Mouse (Mus musculus) limb, embryonic 13.5 days (tissue): ENCODE data around the gene Strip2. TPM values are rescaled to one million over a fixed set of nuclear protein-coding genes. Genes with fewer than 3 reads are reported as not detected.
A peak's percentile ranks its signal among the peaks of the same experiment; 100 is the strongest.

Source experiments
- ATAC-seq: fragments of 200-750 bp; cut with Nextera tagmentation; 2 replicates; pipeline ENCODE4 v1.8.0; 2017; ENCODE audit warnings: low read depth, moderate number of reproducible peaks, moderate TSS enrichment; ENCODE audit not compliant: low FRiP score
- H3K27ac ChIP-seq: fragments of 300-500 bp; sonication (generic); 2 replicates; pipeline ENCODE4 v1.5.1; 2015; ENCODE audit warnings: inconsistent platforms, mild to moderate bottlenecking, moderate library complexity
- H3K27me3 ChIP-seq: fragments of 300-500 bp; sonication (generic); 2 replicates; pipeline ENCODE4 v1.6.1; 2015; ENCODE audit warnings: mild to moderate bottlenecking, inconsistent platforms
- H3K36me3 ChIP-seq: fragments of 300-500 bp; sonication (generic); 2 replicates; pipeline ENCODE4 v1.6.1; 2015; ENCODE audit warnings: inconsistent platforms, mild to moderate bottlenecking, moderate library complexity
- H3K4me1 ChIP-seq: fragments of 300-500 bp; sonication (generic); 2 replicates; pipeline ENCODE4 v1.6.1; 2015; ENCODE audit warnings: inconsistent platforms
- H3K4me2 ChIP-seq: fragments of 300-500 bp; sonication (generic); replicated peaks from 2 replicates; pipeline ENCODE4 v1.6.1; 2015; ENCODE audit warnings: inconsistent platforms, mild to moderate bottlenecking, moderate library complexity
- H3K4me3 ChIP-seq: fragments of 300-500 bp; sonication (generic); 2 replicates; pipeline ENCODE4 v1.5.1; 2015; ENCODE audit warnings: moderate library complexity, mild to moderate bottlenecking, inconsistent platforms
- H3K9ac ChIP-seq: fragments of 300-500 bp; sonication (generic); 2 replicates; pipeline ENCODE4 v1.6.1; 2015; ENCODE audit warnings: mild to moderate bottlenecking, inconsistent platforms
- H3K9me3 ChIP-seq: fragments of 300-500 bp; sonication (generic); 2 replicates; pipeline ENCODE4 v1.6.1; 2016; ENCODE audit warnings: inconsistent platforms
- WGBS: fragments of 180-500 bp; shearing (Covaris S2); methylation state at CpG from one replicate; pipeline ENCODE4 v1.1.7; 2015; 5-methylcytosine and 5-hydroxymethylcytosine counted together
- polyA plus RNA-seq: library from polyadenylated mRNA; unstranded; fragments of >200 nt; fragmentation: Nextera tagmentation; extraction: Ambion mirVana; gene quantifications from 2 replicates; pipeline ENCODE4 v1.2.1, GENCODE M21; 2015

Gene Strip2
- polyA plus RNA-seq = 2.7 and 3.7 TPM in 2 replicates

- Histone ChIP-seq H3K27ac (peak within 1 kb of the TSS; percentile 15; the same call in 1 of the 2 replicates), H3K4me3 (peak within 1 kb of the TSS; percentile 78), H3K27me3 (peaks cover 32% of the 10 kb centered on the region), H3K36me3 (no peaks in the 10 kb centered on the region), H3K4me2 (peak within 1 kb of the TSS; percentile 92), H3K9ac (peak within 1 kb of the TSS; percentile 66), H3K9me3 (no peaks in the 10 kb centered on the region), H3K4me1 (peaks cover 12% of the 10 kb centered on the region)
- WGBS = under 1% methylated on average over 67 of the region's 67 CpGs
- ATAC-seq = peak; percentile 99
Measured at GRCm38 (mm10) chr6:29916530-29917382, at the start of gene Strip2. Strip2 (plus strand) TSS chr6:29917012.

DNA sequence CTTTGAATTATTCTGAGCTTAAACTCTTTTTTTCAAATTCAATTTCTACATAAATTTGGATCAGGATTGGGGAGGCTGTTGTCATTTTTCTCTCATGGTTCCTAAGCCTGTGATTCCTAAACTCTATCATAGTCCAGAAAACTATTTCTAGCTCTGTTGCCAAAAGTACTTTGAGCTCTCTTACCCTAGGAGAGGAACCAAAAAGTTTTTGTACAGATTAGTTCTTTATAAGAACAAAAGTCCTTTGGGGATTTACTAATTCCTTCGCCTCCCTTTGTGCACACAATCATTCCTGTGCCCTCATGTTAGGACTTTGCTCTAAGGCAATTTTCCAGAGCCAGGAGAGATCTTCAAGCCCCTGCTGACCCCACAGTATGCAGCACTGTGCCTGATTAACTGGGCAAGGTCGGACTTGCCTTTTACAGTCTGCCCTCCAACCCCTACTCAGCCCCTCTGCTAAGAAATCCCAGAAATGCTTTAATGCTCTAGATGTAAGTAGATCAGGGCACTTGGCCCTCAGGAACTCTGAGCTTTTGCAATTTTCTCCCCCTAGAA lies 48.4 kb upstream of the Strip2 start:
- Histone ChIP-seq H3K9me3 (no peaks in the 10 kb centered on the region), H3K27ac (no peak overlapping the region), H3K4me1 (0 out of 2 replicates have a peak, but pooled peaks cover 8% of the 10 kb centered on the region), H3K9ac (no peak overlapping the region), H3K4me2 (no peak overlapping the region), H3K4me3 (no peak overlapping the region), H3K36me3 (peaks cover 12% of the 10 kb centered on the region), H3K27me3 (no peaks in the 10 kb centered on the region)
- no peak for ATAC-seq
- WGBS = 50% methylated on average over 2 of the region's 2 CpGs

GRCm38 (mm10) chr6:29873654-29874053 lies 43.2 kb upstream of the Strip2 start:
- Histone ChIP-seq H3K27me3 (no peaks in the 10 kb centered on the region), H3K4me2 (no peak overlapping the region), H3K9me3 (no peaks in the 10 kb centered on the region), H3K9ac (no peak overlapping the region), H3K4me3 (no peak overlapping the region), H3K4me1 (0 out of 2 replicates have a peak, but pooled peaks cover 5% of the 10 kb centered on the region), H3K36me3 (peaks cover 21% of the 10 kb centered on the region), H3K27ac (no peak overlapping the region)
- WGBS = 83% methylated on average over 2 of the region's 2 CpGs
- no peak for ATAC-seq

DNA sequence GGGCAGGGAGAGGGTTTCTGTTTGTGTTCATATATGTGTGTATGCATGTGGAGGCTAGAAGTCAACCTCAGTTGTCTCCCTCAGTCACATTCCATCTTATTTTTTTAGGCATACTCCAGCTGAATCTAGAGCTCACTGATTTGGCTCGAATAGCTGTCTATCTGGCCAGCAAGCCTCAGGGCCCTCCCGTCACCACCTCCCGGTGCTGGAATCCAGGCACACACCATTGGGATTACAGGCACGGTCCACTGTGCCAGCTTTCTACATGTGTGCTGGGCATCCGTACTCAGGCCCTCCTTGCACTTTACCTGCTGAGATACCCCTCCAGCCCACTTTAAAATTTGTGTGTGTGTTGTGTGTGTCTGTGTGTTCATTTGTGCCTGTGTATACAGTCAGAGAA lies 41.2 kb upstream of the Strip2 start:
- Histone ChIP-seq H3K4me1 (no peaks in the 10 kb centered on the region), H3K9ac (no peak overlapping the region), H3K9me3 (no peaks in the 10 kb centered on the region), H3K4me3 (no peak overlapping the region), H3K27ac (no peak overlapping the region), H3K27me3 (no peaks in the 10 kb centered on the region), H3K4me2 (no peak overlapping the region), H3K36me3 (peaks cover 36% of the 10 kb centered on the region)
- WGBS = 83% methylated on average over 5 of the region's 5 CpGs
- no peak for ATAC-seq

DNA sequence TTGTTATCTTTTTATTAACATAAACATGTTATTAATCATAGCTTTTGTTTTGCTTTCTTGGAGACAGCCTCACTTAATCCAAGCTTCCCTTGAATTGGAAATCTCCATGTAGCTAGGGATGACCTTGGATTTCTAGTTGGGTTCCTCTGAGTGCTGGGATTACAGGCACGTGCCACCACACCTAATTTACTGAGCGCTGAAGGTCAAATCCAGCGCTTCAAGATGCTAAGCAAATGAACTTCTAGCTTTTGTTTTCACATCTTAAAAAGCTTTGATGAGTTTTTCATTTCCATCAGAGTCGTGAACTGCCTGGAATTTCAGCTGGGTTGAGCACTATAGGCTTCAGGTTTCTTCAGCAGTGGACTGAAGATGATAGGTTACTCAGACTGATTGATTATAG lies 40.0 kb upstream of the Strip2 start:
- Histone ChIP-seq H3K36me3 (peaks cover 33% of the 10 kb centered on the region), H3K27ac (no peak overlapping the region), H3K4me2 (no peak overlapping the region), H3K9me3 (no peaks in the 10 kb centered on the region), H3K4me3 (no peak overlapping the region), H3K4me1 (peaks cover 4% of the 10 kb centered on the region; the same call in 1 of the 2 replicates), H3K27me3 (no peaks in the 10 kb centered on the region), H3K9ac (no peak overlapping the region)
- no peak for ATAC-seq
- WGBS = 85% methylated on average over 4 of the region's 4 CpGs

- Histone ChIP-seq H3K4me2 (no peak overlapping the region), H3K27ac (no peak overlapping the region), H3K27me3 (no peaks in the 10 kb centered on the region), H3K36me3 (peaks cover 36% of the 10 kb centered on the region), H3K9me3 (no peaks in the 10 kb centered on the region), H3K4me1 (peaks cover 8% of the 10 kb centered on the region; the same call in 1 of the 2 replicates), H3K4me3 (no peak overlapping the region), H3K9ac (no peak overlapping the region)
- ATAC-seq = no peak
Measured at GRCm38 (mm10) chr6:29879579-29879978, 37.2 kb upstream of the Strip2 start.

DNA sequence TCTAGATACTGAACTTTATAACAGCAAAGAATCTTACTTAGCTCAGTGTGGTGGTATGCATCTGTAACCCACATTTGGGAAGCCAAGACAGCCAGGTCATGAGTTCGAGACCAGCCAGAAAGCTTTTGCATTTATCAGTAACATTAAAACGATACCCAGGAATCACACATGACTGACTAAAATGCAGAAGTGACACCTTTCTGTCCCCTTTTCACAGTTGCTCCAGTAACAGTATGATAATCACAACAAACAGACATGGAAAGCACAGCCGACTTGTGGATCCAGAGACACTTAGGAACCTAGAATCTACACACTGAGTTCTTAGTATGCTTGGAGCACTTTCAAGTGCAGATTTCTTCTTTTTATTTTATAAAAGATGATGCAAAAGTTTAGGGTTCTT lies 36.0 kb upstream of the Strip2 start:
- Histone ChIP-seq H3K27me3 (no peaks in the 10 kb centered on the region), H3K4me2 (no peak overlapping the region), H3K9me3 (no peaks in the 10 kb centered on the region), H3K4me3 (no peak overlapping the region), H3K9ac (no peak overlapping the region), H3K4me1 (peaks cover 8% of the 10 kb centered on the region; the same call in 1 of the 2 replicates), H3K27ac (no peak overlapping the region), H3K36me3 (peaks cover 38% of the 10 kb centered on the region)
- WGBS = 91% methylated on average over 3 of the region's 3 CpGs
- ATAC-seq = no peak

- Histone ChIP-seq H3K27ac (peak overlapping the region; percentile 10; the same call in 1 of the 2 replicates), H3K9me3 (no peaks in the 10 kb centered on the region), H3K9ac (no peak overlapping the region), H3K36me3 (peaks cover 43% of the 10 kb centered on the region), H3K4me2 (no peak overlapping the region), H3K4me1 (peaks cover 8% of the 10 kb centered on the region; the same call in 1 of the 2 replicates), H3K4me3 (no peak overlapping the region), H3K27me3 (no peaks in the 10 kb centered on the region)
- ATAC-seq = no peak
- 48% methylated on average over 2 of the region's 2 CpGs for WGBS
Measured at GRCm38 (mm10) chr6:29881936-29882335, 34.9 kb upstream of the Strip2 start.

DNA sequence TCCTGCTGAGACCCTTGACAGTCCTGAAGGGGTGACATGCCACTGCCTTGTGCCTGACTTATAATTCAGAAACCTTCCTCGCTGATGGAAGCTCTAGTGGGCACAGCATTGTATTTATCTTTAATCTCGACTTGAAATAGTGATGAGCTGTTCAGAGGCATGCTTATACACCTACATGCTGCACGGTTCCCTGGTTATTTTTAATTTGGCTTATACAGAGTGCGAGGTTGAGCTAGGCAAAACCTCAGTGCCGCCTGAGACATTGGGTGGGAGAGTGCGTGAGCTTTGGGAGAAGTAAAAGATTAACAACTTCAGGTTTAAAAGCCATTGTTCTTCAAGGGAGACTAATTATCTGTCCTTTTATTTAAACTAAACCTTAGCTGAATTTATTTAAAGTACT lies 33.9 kb upstream of the Strip2 start:
- H3K27ac ChIP-seq = no peak overlapping the region
- H3K4me3 ChIP-seq = no peak overlapping the region
- ATAC-seq = no peak
- H3K9ac ChIP-seq = no peak overlapping the region
- WGBS = 85% methylated on average over 6 of the region's 6 CpGs
- H3K4me1 ChIP-seq = peaks cover 8% of the 10 kb centered on the region; the same call in 1 of the 2 replicates
- H3K9me3 ChIP-seq = no peaks in the 10 kb centered on the region
- H3K27me3 ChIP-seq = no peaks in the 10 kb centered on the region
- H3K36me3 ChIP-seq = peaks cover 43% of the 10 kb centered on the region
- H3K4me2 ChIP-seq = no peak overlapping the region

- no peak for ATAC-seq
- Histone ChIP-seq H3K36me3 (peaks cover 35% of the 10 kb centered on the region), H3K4me3 (no peak overlapping the region), H3K9ac (no peak overlapping the region), H3K27ac (no peak overlapping the region), H3K27me3 (no peaks in the 10 kb centered on the region), H3K4me1 (no peaks in the 10 kb centered on the region), H3K9me3 (no peaks in the 10 kb centered on the region), H3K4me2 (no peak overlapping the region)
- WGBS = 79% methylated on average over 11 of the region's 11 CpGs
Measured at GRCm38 (mm10) chr6:29891151-29891550, 25.7 kb upstream of the Strip2 start.

GRCm38 (mm10) chr6:29896976-29897375 lies 19.8 kb upstream of the Strip2 start:
- Histone ChIP-seq H3K4me3 (no peak overlapping the region), H3K4me2 (no peak overlapping the region), H3K36me3 (peaks cover 37% of the 10 kb centered on the region), H3K4me1 (no peaks in the 10 kb centered on the region), H3K27me3 (no peaks in the 10 kb centered on the region), H3K9me3 (no peaks in the 10 kb centered on the region), H3K27ac (no peak overlapping the region), H3K9ac (no peak overlapping the region)
- WGBS = 87% methylated on average over 3 of the region's 3 CpGs
- ATAC-seq = no peak

DNA sequence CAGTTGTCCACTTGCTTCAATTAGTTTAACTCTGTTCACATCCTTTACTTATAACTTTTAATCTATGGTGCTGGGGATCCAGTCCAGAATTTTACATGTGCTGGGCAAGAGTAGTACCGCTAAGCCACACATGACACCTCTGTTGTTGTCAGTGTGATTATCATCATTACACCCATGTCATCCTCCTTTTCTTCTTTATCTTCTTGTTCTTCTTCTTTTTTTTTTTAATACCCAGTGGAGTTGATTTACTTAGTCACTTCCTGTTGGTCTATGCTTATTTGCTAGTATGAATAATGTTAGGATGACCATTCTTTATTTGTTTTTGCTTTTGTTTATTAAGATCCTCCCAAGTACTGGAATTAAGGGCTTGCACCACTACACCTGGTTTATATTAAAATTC lies 15.4 kb upstream of the Strip2 start:
- no peak for ATAC-seq
- Histone ChIP-seq H3K36me3 (peaks cover 50% of the 10 kb centered on the region), H3K4me2 (no peak overlapping the region), H3K27ac (no peak overlapping the region), H3K9me3 (no peaks in the 10 kb centered on the region), H3K9ac (no peak overlapping the region), H3K27me3 (no peaks in the 10 kb centered on the region), H3K4me1 (no peaks in the 10 kb centered on the region), H3K4me3 (no peak overlapping the region)
- WGBS = 100% methylated on average over 1 of the region's 1 CpGs
